Mouse (Mus musculus) lung, postnatal 10 days (tissue): ENCODE data around the gene B130006D01Rik.
"Not testable (repeated sequence)": the region's sequence is repeated elsewhere in the genome, so short reads cannot be mapped to it uniquely, and the experiment has no call there.

Experiments
- DNase-seq: peaks from one replicate; pipeline ENCODE4 v3.0.0; 2021

Gene B130006D01Rik

DNA sequence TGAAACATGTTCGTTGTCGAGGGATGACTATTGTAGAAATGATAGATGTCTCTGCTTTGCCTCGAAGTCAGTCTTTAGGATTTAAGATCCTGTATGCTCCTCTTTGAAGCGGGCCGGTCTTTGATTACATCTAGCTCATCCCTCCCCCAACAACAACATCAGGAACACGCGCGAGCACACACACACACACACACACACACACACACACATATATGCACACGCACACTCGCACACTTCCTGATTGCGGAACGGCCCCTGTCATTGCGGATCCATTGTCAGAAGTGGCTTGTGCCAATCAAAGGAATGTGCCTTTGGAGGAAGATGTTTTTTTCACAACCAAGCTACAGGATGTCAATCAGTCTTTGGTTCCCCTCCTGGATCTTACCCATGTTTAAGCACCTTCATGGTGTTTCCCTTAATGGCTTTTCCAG, 9.6 kb upstream of the B130006D01Rik start:
- DNase-seq, result peak; percentile 45

DNA sequence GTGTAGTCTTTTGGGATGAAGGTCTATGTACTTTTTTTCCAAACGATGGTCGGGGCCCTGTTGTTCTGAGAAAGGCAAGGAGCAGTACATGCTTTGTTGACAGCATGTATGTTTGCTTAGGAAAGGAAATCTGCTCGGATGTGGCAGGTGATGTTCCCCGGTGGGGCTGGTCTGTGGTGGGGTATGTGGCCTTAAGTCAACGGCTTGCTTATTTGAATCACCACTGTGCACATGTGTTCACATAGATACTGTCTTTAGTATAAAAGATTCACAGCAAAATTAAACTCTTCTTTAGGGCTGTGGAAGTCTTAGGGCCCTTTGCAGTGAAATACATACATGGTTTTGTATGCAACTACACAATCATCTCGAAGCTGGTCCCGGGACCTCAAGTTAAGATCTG, 9.0 kb upstream of the B130006D01Rik start:
- DNase-seq, result no peak

DNA sequence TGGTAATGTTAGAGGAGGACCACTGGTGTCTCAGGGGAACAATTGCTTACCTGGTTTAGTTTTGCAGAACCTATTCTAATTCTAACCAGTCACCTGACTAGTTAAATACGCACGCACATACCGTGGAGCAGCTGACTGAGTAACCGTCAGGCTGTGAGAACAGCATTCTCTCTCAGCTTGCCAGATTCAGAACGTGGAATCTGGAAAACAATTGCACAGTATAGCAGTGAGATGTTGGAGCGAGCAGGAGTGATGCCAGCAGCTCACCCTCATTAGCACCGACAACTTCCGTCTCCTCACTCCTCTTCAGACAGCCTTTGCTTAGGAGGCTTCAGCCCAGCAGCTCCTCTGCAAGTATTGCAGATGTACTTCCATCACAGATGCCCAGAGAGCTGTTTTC, 7.3 kb upstream of the B130006D01Rik start:
- no peak for DNase-seq

DNA sequence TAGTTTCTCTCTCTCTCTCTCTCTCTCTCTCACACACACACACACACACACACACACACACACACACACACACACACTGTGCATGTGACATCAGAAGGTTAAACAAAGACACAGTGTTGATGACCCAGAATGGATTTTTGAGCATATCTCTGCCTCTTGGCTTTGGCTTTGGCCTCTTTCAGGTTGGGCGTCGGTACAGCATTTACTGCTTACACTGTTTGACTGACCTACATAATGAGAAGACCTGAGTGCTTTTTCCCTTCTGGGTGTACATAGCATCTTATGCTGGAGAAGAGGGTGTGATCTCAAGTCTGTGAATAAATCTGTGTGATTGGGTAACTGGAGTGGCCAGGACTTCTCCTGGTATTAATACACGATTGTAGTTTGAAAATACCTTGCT, 4.0 kb upstream of the B130006D01Rik start:
- no peak for DNase-seq

DNA sequence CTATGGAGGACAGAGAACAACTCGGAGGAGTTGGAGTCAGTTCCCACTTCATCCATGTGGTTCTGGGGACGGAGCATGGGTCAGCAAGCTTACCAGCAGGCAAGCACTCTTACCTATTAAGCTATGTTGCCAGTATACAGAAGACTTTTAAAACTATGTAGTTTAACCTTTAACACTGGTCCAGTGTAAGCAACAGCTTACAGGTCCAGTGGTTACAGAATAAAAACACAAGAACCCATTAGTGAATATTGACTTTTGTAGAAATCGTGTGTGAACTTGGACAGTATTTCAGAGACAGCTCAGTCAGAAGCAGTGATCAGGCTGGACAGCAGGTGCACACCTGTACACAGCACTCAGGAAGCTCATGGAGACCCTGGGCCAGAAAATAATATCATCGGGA, 1.1 kb downstream of the B130006D01Rik start:
- no peak for DNase-seq

DNA sequence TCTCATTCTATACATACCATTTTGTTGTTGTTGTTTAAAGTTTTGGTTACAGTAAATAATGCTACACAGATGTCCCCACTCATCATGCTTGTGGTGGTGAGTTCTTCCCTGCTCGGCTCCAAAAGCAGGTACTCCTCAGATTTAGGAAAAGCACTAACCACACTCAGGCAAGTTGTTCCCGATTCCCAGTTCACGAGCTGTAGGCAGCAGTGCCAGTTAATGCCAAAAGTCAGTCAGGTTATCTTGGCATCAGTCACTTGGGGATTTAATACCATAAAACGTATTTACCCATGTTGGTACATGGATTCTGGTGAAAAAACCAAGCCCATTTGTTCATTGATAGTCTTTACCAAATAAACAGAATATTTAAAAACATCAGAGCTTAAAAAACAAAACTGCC, 2.8 kb downstream of the B130006D01Rik start:
- no peak for DNase-seq

DNA sequence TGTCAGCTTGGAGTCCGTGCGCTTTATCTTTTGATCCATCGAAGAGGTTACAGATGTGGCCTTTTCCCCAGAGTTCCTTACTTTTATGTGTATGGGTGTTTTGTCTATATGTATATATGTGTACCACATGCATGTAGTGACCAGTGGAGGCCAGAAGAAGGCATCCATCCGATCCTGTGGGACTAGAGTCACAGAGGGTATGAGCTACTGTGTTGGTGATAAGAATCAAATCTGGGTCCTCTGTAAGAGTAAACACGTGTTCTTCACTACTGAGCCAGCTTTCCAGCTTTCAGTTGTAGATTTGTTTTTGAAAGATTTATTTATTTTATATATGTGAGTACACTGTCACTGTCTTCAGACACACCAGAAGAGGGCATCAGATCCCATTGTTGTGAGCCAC, 4.6 kb downstream of the B130006D01Rik start:
- no peak for DNase-seq

DNA sequence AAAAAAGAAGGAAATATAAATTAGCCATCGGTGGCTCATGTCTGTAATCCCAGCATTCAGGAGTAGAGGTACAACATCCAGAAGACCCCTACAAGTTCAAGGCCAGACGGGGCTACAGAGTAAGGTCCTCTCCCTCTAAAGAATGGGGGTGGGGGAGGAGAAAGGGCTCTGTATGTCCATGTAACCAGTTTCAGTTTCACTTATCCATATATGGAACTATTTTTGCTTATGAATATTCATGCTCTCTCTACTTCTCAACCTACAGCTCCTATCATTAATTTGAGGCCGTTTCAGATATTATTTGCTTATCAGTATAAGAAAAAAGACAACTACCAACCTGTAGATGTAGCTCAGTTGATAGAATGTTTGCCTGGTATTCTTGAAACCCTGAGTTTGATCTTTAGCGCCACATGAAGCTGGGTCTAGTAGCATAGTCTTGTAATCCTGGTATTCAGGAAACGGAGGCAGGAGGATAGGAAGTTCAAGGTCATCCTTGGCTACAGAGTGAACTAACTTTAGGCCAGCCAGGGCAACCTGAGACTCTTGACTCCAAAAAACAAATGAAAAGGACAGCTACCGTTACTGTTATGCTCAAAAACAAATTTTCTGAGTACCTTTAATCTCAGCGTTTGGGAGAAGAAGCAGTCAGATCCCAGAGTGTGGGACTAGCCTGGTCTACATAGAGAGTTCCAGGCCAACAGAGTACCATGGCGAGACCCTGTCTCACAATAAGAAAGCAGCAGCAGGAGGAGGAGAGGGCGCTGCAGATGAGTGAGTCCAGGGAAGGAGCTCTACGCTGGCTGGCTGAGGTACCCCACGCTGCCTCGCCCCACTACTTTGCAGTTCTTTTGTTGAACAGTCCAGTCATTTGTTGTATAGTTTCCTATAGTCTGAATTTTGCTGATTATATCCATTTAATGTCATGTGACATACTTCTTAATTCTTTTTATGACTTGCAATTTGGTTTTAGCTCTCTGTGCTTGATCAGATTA, 5.8 kb downstream of the B130006D01Rik start:
- DNase-seq, result no peak

DNA sequence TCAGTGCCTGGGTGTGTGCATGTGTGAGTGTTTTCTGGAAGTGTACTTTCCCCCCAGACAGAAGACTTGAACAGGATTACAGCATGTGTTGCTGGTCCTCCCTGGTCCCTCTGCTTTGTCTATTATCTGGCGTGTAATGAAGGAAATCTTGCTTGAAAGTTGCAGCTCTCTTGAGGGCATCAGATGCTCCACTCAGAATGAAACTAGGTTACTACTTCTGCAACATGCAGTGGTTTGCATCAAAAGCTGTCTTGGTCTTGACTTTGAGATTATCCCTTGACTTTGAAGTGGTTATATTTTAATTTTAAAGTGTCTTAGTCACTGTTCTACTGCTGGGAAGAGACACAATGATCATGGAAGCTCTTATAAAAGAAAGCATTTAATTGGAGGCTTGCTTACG, 11.1 kb downstream of the B130006D01Rik start:
- DNase-seq, result no peak

DNA sequence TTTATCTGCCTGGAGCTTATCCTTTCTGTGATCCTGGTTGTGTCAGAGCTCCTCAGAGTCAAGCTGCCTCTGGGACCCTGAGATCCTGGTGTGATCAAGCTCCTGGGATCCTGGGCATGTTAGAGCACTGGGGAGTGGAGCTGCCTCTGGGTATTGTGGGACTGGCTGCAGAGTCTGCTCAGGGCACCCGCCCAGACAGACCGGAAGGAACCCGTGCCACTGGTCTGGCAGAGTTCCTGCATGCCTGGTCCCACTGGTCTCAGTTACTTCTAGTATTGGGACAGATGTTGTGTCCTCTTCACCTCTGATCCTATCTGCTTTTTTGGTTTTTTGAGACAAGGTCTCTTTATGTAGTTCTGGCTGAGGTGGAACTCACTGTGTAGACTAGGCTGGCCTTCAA, 14.4 kb downstream of the B130006D01Rik start:
- DNase-seq, result peak; percentile 62

DNA sequence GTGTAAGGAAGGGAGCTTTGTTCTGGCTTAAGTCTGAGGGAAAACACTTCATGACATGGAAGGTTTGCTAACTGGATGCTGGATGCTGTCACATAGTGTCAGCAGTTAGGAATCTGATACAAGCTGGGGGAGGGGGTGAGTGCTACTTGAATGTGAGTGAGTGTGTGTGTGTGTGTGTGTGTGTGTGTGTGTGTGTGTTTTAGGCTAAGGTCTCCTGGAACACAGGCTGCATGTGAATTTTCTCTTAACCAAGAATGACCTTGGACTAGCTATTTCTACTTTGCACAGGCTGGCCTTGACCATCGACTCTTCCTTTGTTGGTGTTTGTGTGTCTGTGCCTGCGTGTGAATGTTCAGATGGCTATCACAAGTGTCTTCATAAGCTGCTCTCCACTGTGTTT, 21.1 kb downstream of the B130006D01Rik start:
- DNase-seq, result peak; percentile 61

DNA sequence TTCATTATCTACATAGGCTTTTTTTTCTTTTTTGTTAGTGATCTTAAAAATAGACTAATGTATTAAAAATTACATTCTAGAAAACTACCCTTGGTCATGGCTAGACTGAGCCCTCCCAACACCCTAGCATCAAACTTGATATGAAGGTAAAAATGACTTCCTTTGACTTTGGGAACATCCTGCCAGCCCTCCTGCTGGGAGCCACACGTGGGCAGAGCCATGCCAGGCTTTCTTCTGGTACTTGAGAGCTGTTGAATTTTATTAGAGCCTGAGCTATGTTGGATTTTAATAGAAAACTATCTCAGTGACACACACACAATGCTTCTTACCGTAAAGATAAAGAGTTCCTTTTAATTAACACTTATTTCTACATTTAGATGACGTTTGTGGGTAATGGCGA, 23.4 kb downstream of the B130006D01Rik start:
- no peak for DNase-seq

DNA sequence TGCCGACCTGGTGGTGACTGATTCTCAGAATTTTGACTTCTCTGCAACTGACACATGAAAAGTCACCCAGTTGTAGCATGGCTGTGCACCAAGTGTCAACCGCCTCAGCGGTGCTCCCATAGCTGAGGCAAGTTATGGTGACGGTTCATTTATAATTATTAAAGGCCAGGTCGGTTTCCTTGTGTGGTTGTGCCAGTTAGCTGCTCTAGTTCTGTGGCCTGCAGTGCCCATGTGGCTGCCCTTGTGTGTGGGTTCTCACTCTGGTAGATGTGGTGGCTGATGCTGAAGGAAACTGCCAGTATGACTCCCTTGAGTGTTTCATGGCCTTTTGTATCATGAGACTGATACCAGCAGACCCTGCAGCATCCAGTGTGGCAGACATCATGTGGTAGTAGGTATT, 24.9 kb downstream of the B130006D01Rik start:
- no peak for DNase-seq

DNA sequence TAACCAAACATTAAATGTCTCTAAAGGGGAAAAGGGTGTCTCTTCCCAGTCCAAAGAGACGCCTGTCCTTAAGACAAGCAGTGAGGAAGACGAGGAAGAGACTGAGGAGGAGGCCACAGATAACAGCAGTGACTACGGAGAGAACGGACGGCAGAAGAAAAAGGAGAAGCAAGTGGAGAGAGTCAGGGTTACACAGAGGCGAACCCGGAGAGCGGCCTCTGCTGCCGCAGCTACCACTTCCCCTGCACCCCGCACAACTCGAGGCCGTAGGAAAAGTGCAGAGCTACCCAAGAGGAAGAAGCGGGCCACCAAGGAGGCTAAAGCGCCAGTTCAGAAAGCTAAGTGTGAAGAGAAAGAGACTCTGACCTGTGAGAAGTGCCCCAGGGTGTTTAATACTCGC, 26.2 kb downstream of the B130006D01Rik start:
- no peak for DNase-seq

DNA sequence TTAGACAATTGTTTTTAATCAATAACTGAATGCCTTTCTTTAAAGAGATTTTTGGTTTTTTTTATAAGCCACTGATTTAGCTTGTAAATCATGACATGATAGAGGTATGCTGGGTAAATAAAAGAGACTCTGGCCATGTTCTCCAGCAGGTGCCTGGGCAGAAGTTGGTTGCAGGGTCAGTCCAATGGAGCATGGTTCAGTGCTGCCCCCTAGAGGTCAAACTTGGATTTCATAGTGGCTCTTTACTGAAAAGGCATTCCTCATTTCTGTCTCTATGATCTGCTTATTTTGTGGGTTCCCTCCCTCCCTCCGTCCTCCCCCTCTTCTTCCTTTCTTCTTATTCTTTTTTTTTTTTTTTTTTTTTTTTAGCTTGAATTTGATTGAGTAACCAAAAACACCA, 27.6 kb downstream of the B130006D01Rik start:
- DNase-seq, result peak; percentile 89

DNA sequence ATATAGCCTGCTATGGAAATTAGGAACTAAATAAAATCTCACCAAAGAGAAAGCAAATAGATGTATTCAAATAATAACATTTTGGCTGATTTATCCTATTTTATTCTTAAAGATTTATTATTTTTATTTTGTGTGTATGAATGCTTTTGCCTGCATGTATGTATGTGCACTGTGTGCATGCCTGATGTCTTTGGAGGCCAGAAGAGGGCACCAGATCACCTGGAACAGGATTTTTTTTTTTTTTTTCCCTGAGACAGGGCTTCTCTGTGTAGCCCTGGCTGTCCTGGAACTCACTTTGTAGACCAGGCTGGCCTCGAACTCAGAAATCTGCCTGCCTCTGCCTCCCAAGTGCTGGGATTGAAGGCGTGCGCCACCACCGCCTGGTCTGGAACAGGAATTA, 31.8 kb downstream of the B130006D01Rik start:
- not testable (repeated sequence) for DNase-seq

DNA sequence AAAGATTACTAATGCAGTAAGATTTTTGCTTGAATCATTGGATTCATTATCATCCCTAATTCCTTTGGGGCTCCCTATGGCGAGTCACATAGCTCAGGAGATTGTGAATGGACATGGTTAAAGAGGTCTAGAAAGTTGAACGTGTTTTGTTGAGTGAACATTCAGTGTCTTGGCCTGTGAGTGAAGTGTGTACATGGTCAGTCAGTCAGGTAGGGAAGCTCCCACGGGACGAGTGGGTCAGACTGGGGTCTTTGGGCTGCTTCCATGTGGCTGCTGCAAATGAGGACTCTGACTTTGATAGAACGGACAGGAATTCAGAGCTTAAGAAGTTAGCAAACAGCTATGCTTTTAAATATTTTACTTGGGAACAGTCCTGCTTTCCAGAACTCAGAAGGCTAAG, 37.1 kb downstream of the B130006D01Rik start:
- no peak for DNase-seq

DNA sequence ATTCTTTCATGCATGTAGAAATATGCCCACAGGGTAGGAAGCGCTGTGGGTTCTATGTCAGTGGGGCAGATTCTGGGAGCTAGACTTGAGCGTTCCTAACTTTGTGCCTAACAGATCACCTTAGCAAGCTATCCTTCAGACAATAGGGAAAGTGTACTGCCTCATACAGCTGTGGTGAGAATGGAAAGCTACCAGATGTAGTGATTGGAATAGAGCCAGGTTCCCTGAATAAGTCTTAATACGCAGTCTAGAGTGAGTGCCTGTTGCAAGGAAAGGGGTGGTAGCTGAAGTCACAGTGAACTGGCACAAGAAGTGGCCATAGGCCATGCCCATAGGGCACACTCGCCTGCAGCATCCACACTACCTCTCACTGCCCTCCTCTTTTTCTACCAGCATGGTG, 39.6 kb downstream of the B130006D01Rik start:
- DNase-seq, result peak; percentile 36

DNA sequence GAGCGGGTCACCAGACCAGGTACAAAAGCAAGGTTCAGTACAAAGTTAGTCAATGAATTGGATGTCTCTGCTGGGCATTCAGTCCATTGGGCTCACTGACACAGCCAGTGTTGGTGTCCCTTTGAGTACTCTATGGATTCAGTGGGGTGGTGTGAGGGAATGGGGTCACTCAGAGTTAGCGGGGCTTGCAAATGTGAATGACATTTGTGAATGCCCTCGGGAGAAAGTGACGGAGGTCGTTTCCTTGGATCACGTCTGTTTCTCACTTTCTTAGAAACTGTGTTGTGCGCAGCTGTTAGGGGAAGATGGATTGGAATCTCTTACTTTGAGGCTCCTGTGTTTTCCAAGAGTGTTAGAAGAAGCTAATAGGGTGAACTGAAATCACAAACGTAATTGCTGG, 41.4 kb downstream of the B130006D01Rik start:
- no peak for DNase-seq

DNA sequence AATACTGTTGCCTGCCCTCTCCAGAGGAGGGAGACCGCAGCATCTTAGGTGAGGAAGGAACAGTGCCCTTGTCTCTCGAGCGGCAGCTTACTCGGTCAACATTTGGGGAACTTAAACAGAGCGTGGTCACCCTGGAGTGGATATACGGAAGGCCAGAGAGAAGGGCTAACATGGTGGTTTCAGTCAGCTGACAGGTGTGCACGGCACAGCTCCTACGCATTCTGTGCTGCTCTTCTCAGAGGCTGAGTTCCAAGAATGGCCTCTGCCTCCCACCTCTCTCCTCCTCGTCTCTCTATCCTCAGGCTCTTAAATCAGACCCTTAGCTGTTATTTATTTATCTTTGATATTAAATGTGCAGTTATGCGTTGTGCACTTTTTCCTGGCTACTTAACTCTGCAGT, 41.9 kb downstream of the B130006D01Rik start:
- no peak for DNase-seq

DNA sequence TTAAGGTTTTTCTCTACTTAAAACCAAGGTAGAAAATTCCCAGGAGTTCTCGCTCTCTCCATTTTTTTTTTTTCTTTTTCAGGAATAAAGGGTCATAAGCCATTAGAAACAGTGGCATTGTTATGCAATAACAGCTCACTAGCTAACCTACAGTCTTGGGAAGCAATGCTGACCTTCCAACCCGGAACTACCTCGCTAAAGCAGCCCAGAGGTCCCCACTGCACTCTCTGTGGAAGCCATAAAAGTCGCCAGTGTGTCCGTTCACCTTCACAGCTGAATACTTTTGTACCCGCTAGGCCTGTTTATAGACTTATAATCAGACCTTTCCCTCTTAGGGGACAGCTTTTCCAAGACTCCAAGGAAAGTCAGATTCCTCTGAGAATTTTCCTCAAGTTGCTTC, 44.9 kb downstream of the B130006D01Rik start:
- no peak for DNase-seq

DNA sequence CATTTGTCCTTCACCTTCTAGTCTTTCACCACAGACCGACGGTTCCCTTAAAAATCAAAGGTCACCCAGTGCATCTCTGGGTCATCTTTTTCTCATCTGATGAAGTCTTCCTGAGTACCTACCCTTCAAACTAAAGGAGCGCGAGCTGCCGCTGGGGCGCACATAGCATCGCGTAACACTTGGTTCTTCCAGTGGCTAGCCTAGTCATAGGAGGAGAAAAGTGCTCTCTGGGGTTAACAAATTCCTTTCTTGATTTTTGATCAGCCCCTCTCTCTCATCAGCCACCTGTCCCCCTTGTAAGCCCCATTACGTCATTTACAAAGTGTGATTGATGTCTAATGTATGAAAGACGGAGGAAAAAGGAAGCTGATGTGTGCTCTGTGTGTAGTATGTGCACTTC, 45.8 kb downstream of the B130006D01Rik start:
- DNase-seq, result no peak

DNA sequence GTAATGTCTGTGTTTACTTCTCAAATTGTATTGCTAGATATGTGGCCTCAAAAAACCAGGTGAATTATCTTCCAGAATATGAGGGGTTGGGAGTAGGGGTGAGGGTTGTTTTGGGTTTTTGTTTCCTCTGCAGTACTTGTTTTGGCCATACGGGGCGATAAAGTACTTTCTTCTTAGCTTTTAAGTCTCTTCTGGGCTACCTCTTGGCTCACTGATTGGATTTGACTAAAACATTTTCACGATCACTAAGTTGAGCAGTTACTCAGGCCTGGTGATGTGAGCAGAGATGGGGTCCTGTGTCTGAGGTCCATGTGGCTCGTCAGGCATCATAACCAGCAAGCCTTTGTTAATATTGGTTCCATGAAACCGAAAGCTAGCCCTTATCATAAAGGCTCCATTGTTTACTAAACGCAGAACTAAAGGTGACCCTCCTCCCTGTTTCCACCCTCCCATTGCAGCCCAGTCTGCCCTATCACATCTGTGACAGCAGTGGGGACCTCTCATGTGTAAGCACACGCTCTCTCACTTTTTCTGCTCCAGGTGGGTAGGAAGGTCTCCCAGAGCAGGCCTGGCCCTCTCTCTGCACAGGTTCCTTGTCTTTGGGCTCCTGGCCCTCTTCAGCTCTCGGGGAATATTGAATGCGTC, 47.5 kb downstream of the B130006D01Rik start:
- DNase-seq, result peak; percentile 70

DNA sequence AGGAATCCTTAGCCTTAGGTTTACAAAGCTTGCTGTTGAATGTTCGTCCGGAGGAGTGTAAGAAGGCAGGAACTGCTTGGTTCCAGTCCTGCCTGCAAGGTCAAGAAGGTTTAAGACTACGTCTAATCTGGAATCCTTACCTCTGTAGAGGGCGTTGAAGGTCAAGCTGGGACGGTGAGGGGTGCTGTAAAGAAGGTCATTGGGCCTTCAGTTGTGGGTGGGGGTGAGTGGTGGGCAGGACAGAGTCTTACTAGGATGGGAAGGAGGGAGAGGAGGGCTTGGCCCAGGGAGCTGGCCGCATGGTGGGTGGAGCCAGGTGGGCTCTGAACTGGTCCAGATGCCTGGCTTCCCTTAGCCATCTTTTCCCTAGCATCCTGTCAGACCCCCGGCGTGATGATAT, 48.3 kb downstream of the B130006D01Rik start:
- DNase-seq, result no peak
